ENCODE assay signal across 23 mouse cellular contexts in the genomic region with DNA sequence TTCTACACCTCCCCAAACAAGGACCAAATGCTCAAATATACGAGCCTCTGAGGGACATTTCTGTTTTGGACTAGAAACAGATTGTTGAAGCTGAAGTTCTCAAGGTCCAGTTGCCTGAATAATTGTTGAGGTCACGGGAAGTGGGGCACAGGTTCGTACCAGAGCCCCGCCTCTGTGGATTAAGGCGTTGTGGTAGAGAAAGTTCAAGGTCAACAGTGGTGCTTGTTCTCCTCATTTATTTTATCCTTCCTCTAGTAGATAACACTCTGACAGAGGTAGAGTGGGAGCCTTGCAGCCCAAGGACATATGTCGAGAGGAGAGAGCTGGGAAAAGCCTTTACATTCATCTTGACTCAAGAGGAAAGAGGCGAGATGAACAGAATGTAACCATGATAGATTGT.
"Had no signal": no experiment of that assay in that cellular context is flagged by ENCODE, and none has a peak within 500 bp of the region (broad histone marks: within the 10 kb centered on the region; RNA-seq: fewer than 3 reads in every experiment).

No protein-coding gene starts in this region.

- H3K9me3 ChIP-seq: lung, embryonic 15.5 days; megakaryocyte, embryonic 14.5 days; midbrain, embryonic 10.5 days; midbrain, embryonic 12.5 days; neural tube, embryonic 13.5 days; neural tube, embryonic 15.5 days had no signal

- H3K9ac ChIP-seq: liver, postnatal 0 days; lung, embryonic 15.5 days; midbrain, embryonic 12.5 days; neural tube, embryonic 13.5 days; neural tube, embryonic 15.5 days had no signal

- H3K4me1 ChIP-seq: lung, embryonic 15.5 days; midbrain, embryonic 12.5 days; neural tube, embryonic 13.5 days; neural tube, embryonic 15.5 days had no signal

- H3K4me2 ChIP-seq: lung, embryonic 15.5 days; midbrain, embryonic 12.5 days; neural tube, embryonic 13.5 days; neural tube, embryonic 15.5 days had no signal

- ATAC-seq: liver, postnatal 0 days; lung, postnatal 0 days; midbrain, embryonic 16.5 days had no signal

- H3K27ac ChIP-seq: lung, embryonic 15.5 days; macrophage; midbrain, embryonic 10.5 days; midbrain, embryonic 12.5 days; neural tube, embryonic 13.5 days; neural tube, embryonic 15.5 days had no signal

- H3K27me3 ChIP-seq: lung, embryonic 15.5 days; midbrain, embryonic 12.5 days; neural tube, embryonic 13.5 days; neural tube, embryonic 15.5 days had no signal

- H3K4me3 ChIP-seq: lung, embryonic 15.5 days; megakaryocyte, embryonic 14.5 days; midbrain, embryonic 10.5 days; midbrain, embryonic 12.5 days; myocyte; neural tube, embryonic 13.5 days; neural tube, embryonic 15.5 days had no signal

- H3K36me3 ChIP-seq: lung, embryonic 15.5 days; midbrain, embryonic 10.5 days; midbrain, embryonic 12.5 days; neural tube, embryonic 13.5 days; neural tube, embryonic 15.5 days had no signal

- DNase-seq: liver, postnatal 0 days; lung, adult 2 months; lung, postnatal 14 days; lung, postnatal 36 days; midbrain, embryonic 14.5 days; retina, postnatal 1 day; right cerebral cortex, adult 18-20 months; right cerebral cortex, postnatal 25 days; right cerebral cortex, postnatal 4 days; spleen, adult 18-20 months; thymus, adult 2 months; thymus, postnatal 25 days; thymus, postnatal 4 days had no signal
